Mouse (Mus musculus): Measurements from ENCODE around the gene Frmpd1.

The Frmpd1 gene

GRCm38 (mm10) chr4:45230263-45230662 lies 45.6 kb downstream of the Frmpd1 start:
- DNase-seq (ENCODE audit: inconsistent age in 2 of 2, low spot score in 1 of 2): no peak

- no peak for DNase-seq (ENCODE audit: inconsistent age in 2 of 2, low spot score in 1 of 2)
These were observed 53.6 kb downstream of the Frmpd1 start for GRCm38 (mm10) chr4:45238260-45238659.

GRCm38 (mm10) chr4:45241330-45241729 lies 56.7 kb downstream of the Frmpd1 start:
- no peak for DNase-seq (ENCODE audit: inconsistent age in 2 of 2, low spot score in 1 of 2)

- no peak for DNase-seq (ENCODE audit: inconsistent age in 2 of 2, low spot score in 1 of 2)
These were observed 57.5 kb downstream of the Frmpd1 start for GRCm38 (mm10) chr4:45242163-45242562.

GRCm38 (mm10) chr4:45243211-45243902 lies 58.7 kb downstream of the Frmpd1 start:
- no peak for DNase-seq (ENCODE audit: inconsistent age in 2 of 2, low spot score in 1 of 2)

GRCm38 (mm10) chr4:45251265-45251664 lies 66.6 kb downstream of the Frmpd1 start:
- DNase-seq (ENCODE audit: inconsistent age in 2 of 2, low spot score in 1 of 2): no peak

GRCm38 (mm10) chr4:45252861-45253262 lies 68.2 kb downstream of the Frmpd1 start:
- DNase-seq (ENCODE audit: inconsistent age in 2 of 2, low spot score in 1 of 2): peak; percentile 54 to 80

GRCm38 (mm10) chr4:45253839-45254601 lies 69.3 kb downstream of the Frmpd1 start:
- peak; percentile 52 to 78 for DNase-seq (ENCODE audit: inconsistent age in 2 of 2, low spot score in 1 of 2)

- DNase-seq (ENCODE audit: inconsistent age in 2 of 2, low spot score in 1 of 2): no peak
These were observed 74.7 kb downstream of the Frmpd1 start for GRCm38 (mm10) chr4:45259232-45259832.

- DNase-seq (ENCODE audit: inconsistent age in 2 of 2, low spot score in 1 of 2): no peak
These were observed 76.9 kb downstream of the Frmpd1 start for GRCm38 (mm10) chr4:45261551-45261950.

- DNase-seq (ENCODE audit: inconsistent age in 2 of 2, low spot score in 1 of 2): no peak
These were observed 83.2 kb downstream of the Frmpd1 start for GRCm38 (mm10) chr4:45267883-45268282.

GRCm38 (mm10) chr4:45271041-45271452 lies 86.4 kb downstream of the Frmpd1 start:
- DNase-seq (ENCODE audit: inconsistent age in 2 of 2, low spot score in 1 of 2): peak; percentile 49 to 74

GRCm38 (mm10) chr4:45275770-45276169 lies 91.1 kb downstream of the Frmpd1 start:
- no peak for DNase-seq (ENCODE audit: inconsistent age in 2 of 2, low spot score in 1 of 2)

GRCm38 (mm10) chr4:45279292-45279691 lies 94.6 kb downstream of the Frmpd1 start:
- DNase-seq (ENCODE audit: inconsistent age in 2 of 2, low spot score in 1 of 2): peak in 1 of 2 experiments; percentile 19

- peak; percentile 67 to 90 for DNase-seq (ENCODE audit: inconsistent age in 2 of 2, low spot score in 1 of 2)
These were observed 95.4 kb downstream of the Frmpd1 start for GRCm38 (mm10) chr4:45279981-45280548.

GRCm38 (mm10) chr4:45286318-45286717 lies 101.6 kb downstream of the Frmpd1 start:
- peak in 1 of 2 experiments; percentile 47 for DNase-seq (ENCODE audit: inconsistent age in 2 of 2, low spot score in 1 of 2)

GRCm38 (mm10) chr4:45287906-45288305 lies 103.2 kb downstream of the Frmpd1 start:
- DNase-seq (ENCODE audit: inconsistent age in 2 of 2, low spot score in 1 of 2): no peak

- peak; percentile 66 to 87 for DNase-seq (ENCODE audit: inconsistent age in 2 of 2, low spot score in 1 of 2)
These were observed 112.2 kb downstream of the Frmpd1 start, which contains the start of gene Trmt10b for GRCm38 (mm10) chr4:45296662-45297564. Trmt10b (plus strand) TSS chr4:45297127.

GRCm38 (mm10) chr4:45305536-45305935 lies 120.9 kb downstream of the Frmpd1 start:
- no peak for DNase-seq (ENCODE audit: inconsistent age in 2 of 2, low spot score in 1 of 2)

- peak in 1 of 2 experiments; percentile 57 for DNase-seq (ENCODE audit: inconsistent age in 2 of 2, low spot score in 1 of 2)
These were observed 123.4 kb downstream of the Frmpd1 start for GRCm38 (mm10) chr4:45308046-45308445.
